9 mouse cellular contexts compared by ENCODE assay signal in the genomic region with DNA sequence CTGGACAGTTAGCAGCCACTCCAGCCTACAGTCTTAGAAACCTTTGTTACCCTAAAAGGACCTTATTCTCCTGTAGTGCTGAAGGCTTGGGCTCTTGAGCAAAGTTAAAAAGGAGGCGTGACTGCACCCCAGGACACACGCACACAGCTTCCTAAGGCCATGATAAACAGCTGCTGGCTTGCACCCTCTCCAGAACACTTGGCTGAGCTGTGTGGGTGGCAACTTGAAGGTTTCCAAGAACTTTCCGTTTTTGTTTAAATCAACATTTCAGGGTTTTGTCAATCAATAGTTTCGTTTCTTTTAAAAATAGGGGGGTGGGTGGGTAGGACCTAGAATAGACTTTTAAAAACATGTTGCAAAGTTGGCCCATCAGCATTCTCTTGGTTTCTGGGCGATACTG. TPM values are rescaled to one million over a fixed set of nuclear protein-coding genes. Genes with fewer than 3 reads are reported as not detected.
DNase-seq lines count a peak whose midpoint lies in the region; ATAC-seq lines count a peak whose summit lies in the region.
"Had no signal": no experiment of that assay in that cellular context is flagged by ENCODE, and none has a peak within 500 bp of the region (broad histone marks: within the 10 kb centered on the region; RNA-seq: fewer than 3 reads in every experiment).

No protein-coding gene starts in this region.

- H3K9me3 ChIP-seq in forebrain, embryonic 13.5 days (replicated peaks): no peaks in the 10 kb centered on the region
- H3K9me3 ChIP-seq in limb, embryonic 11.5 days (ENCODE audit: control insufficient read depth, low read length): no peaks in the 10 kb centered on the region
- H3K9me3 ChIP-seq in midbrain, embryonic 15.5 days: no peaks in the 10 kb centered on the region

- 0 out of 2 replicates have a peak, but pooled peaks cover 9% of the 10 kb centered on the region for H3K27me3 ChIP-seq in forebrain, embryonic 13.5 days
- H3K27me3 ChIP-seq in limb, embryonic 11.5 days (ENCODE audit: control insufficient read depth, insufficient read depth, low read length): peaks cover 3% of the 10 kb centered on the region; the same call in 1 of the 2 replicates
- H3K27me3 ChIP-seq in midbrain, embryonic 15.5 days (replicated peaks): no peaks in the 10 kb centered on the region

- H3K4me1 ChIP-seq in forebrain, embryonic 13.5 days: peaks cover 10% of the 10 kb centered on the region
- H3K4me1 ChIP-seq in limb, embryonic 11.5 days (ENCODE audit: control insufficient read depth, insufficient read depth, low read length): peaks cover 6% of the 10 kb centered on the region
- peaks cover 6% of the 10 kb centered on the region; the same call in 1 of the 2 replicates for H3K4me1 ChIP-seq in midbrain, embryonic 15.5 days

- WGBS in forebrain, embryonic 13.5 days: 41% methylated on average over 5 of the region's 5 CpGs
- WGBS in limb, embryonic 11.5 days: 57% methylated on average over 5 of the region's 5 CpGs
- 48% methylated on average over 5 of the region's 5 CpGs for WGBS in midbrain, embryonic 15.5 days

- no peaks in the 10 kb centered on the region for H3K36me3 ChIP-seq in forebrain, embryonic 13.5 days (ENCODE audit: poor library complexity, severe bottlenecking)
- no peaks in the 10 kb centered on the region for H3K36me3 ChIP-seq in limb, embryonic 11.5 days (ENCODE audit: control insufficient read depth, insufficient read depth, low read length)
- no peaks in the 10 kb centered on the region for H3K36me3 ChIP-seq in midbrain, embryonic 15.5 days (replicated peaks)

- DNase-seq in heart, adult 11 months: peak; percentile 91
- DNase-seq in heart, postnatal 4 days: no peak
- no peak for DNase-seq in limb, embryonic 11.5 days (ENCODE audit: low spot score)
- DNase-seq in left cerebral cortex, postnatal 25 days (ENCODE audit: low spot score in 2 of 2): no peak
- no peak for DNase-seq in thymus, postnatal 0 days (ENCODE audit: low spot score)
- no peak for DNase-seq in B cell, adult 2 months

- H3K4me2 ChIP-seq in forebrain, embryonic 13.5 days: peak overlapping the region; percentile 92
- H3K4me2 ChIP-seq in limb, embryonic 11.5 days (ENCODE audit: low read depth, severe bottlenecking): peak overlapping the region; percentile 89; the same call in 1 of the 2 replicates
- peak overlapping the region; percentile 86 for H3K4me2 ChIP-seq in midbrain, embryonic 15.5 days

- peak overlapping the region; percentile 56 for H3K4me3 ChIP-seq in forebrain, embryonic 13.5 days
- no peak overlapping the region; the same call in 1 of the 2 replicates for H3K4me3 ChIP-seq in limb, embryonic 11.5 days (ENCODE audit: low read depth, low read length)
- H3K4me3 ChIP-seq in midbrain, embryonic 15.5 days: peak overlapping the region; percentile 57

- ATAC-seq in forebrain, embryonic 13.5 days: no peak
- ATAC-seq in limb, embryonic 11.5 days (ENCODE audit: insufficient number of reproducible peaks, low FRiP score, low TSS enrichment, low read depth): no peak
- no peak for ATAC-seq in midbrain, embryonic 15.5 days (replicated peaks)

- H3K27ac ChIP-seq in forebrain, embryonic 13.5 days: no peak overlapping the region
- H3K27ac ChIP-seq in limb, embryonic 11.5 days (replicated peaks; ENCODE audit: low read depth, low read length): no peak overlapping the region
- no peak overlapping the region for H3K27ac ChIP-seq in midbrain, embryonic 15.5 days
- H3K27ac ChIP-seq: liver, embryonic 14.5 days had no signal

- intact Hi-C loops in left cerebral cortex, postnatal 25 days (cut with DNase I): loop anchor here (10.0 kb wide), 1 partner anchor 437 kb away; the partner anchor contains the start of gene Pxdn

- H3K9ac ChIP-seq in forebrain, embryonic 13.5 days: 0 out of 2 replicates have a peak overlapping the region, but pooled peaks have one; percentile 68
- no peak overlapping the region for H3K9ac ChIP-seq in limb, embryonic 11.5 days (ENCODE audit: low read length)
- no peak overlapping the region for H3K9ac ChIP-seq in midbrain, embryonic 15.5 days
- H3K9ac ChIP-seq: liver, embryonic 14.5 days had no signal

RNA-seq across cellular contexts. Expression of gene Sntg2, which starts 0.9 kb away (rescaled TPM):
- total RNA-seq in heart, postnatal 4 days (2021): 1 to 10 TPM; 1.8 to 2.5 TPM
- 0.53 and 1.1 TPM in 2 replicates for polyA plus RNA-seq in forebrain, embryonic 13.5 days (2015; fragmentation: Nextera tagmentation; extraction: Ambion mirVana)
- polyA plus RNA-seq in limb, embryonic 11.5 days (2014; fragmentation: Nextera tagmentation; extraction: Ambion mirVana): 2.0 and 2.2 TPM in 2 replicates
- 5.4 and 5.7 TPM in 2 replicates for polyA plus RNA-seq in midbrain, embryonic 15.5 days (2015; fragmentation: Nextera tagmentation; extraction: Ambion mirVana)
- total RNA-seq in left cerebral cortex, postnatal 25 days (2021): 1 to 10 TPM; 6.5 to 9.9 TPM
- 0.53 TPM in 1 of 2 replicates, not detected in the other for polyA plus RNA-seq in thymus, postnatal 0 days (2015; fragmentation: Nextera tagmentation; extraction: Ambion mirVana)
